Mouse (Mus musculus): Measurements from ENCODE around the gene Ngdn.
"Not testable (repeated sequence)": the region's sequence is repeated elsewhere in the genome, so short reads cannot be mapped to it uniquely, and the experiment has no call there.

The Ngdn gene

GRCm38 (mm10) chr14:54999868-55000267, 15.4 kb upstream of the Ngdn start:
- DNase-seq (ENCODE audit: low spot score in 2 of 2), result not testable (repeated sequence)

- DNase-seq (ENCODE audit: low spot score in 2 of 2), result no peak
Observed at GRCm38 (mm10) chr14:55000814-55001213, 14.4 kb upstream of the Ngdn start.

- DNase-seq (ENCODE audit: low spot score in 2 of 2), result no peak
Observed at GRCm38 (mm10) chr14:55001446-55001845, 13.8 kb upstream of the Ngdn start.

GRCm38 (mm10) chr14:55001938-55002686, 13.1 kb upstream of the Ngdn start:
- DNase-seq (ENCODE audit: low spot score in 2 of 2), result peak in 1 of 2 experiments; percentile 35

- DNase-seq (ENCODE audit: low spot score in 2 of 2), result no peak
Observed at GRCm38 (mm10) chr14:55002687-55003120, 12.6 kb upstream of the Ngdn start.

GRCm38 (mm10) chr14:55003878-55004855, 11.1 kb upstream of the Ngdn start:
- peak; percentile 72 to 78 for DNase-seq (ENCODE audit: low spot score in 2 of 2)

GRCm38 (mm10) chr14:55005506-55005905, 9.7 kb upstream of the Ngdn start:
- DNase-seq (ENCODE audit: low spot score in 2 of 2), result no peak

- DNase-seq (ENCODE audit: low spot score in 2 of 2), result no peak
Observed at GRCm38 (mm10) chr14:55005967-55006366, 9.3 kb upstream of the Ngdn start.

GRCm38 (mm10) chr14:55006541-55006940, 8.7 kb upstream of the Ngdn start:
- DNase-seq (ENCODE audit: low spot score in 2 of 2), result no peak

- no peak for DNase-seq (ENCODE audit: low spot score in 2 of 2)
Observed at GRCm38 (mm10) chr14:55007120-55007908, 7.9 kb upstream of the Ngdn start.

- DNase-seq (ENCODE audit: low spot score in 2 of 2), result no peak
Observed at GRCm38 (mm10) chr14:55008417-55008816, 6.8 kb upstream of the Ngdn start.

- DNase-seq (ENCODE audit: low spot score in 2 of 2), result no peak
Observed at GRCm38 (mm10) chr14:55011116-55011515, 4.1 kb upstream of the Ngdn start.

GRCm38 (mm10) chr14:55014591-55014990, 663 bp upstream of the Ngdn start:
- DNase-seq (ENCODE audit: low spot score in 2 of 2), result no peak

- DNase-seq (ENCODE audit: low spot score in 2 of 2), result no peak
Observed at GRCm38 (mm10) chr14:55015767-55016111, 485 bp downstream of the Ngdn start.

GRCm38 (mm10) chr14:55016876-55017275, 1.6 kb downstream of the Ngdn start:
- no peak for DNase-seq (ENCODE audit: low spot score in 2 of 2)

- DNase-seq (ENCODE audit: low spot score in 2 of 2), result no peak
Observed at GRCm38 (mm10) chr14:55020394-55020793, 5.1 kb downstream of the Ngdn start.

- DNase-seq (ENCODE audit: low spot score in 2 of 2), result no peak
Observed at GRCm38 (mm10) chr14:55023011-55023410, 7.8 kb downstream of the Ngdn start.

- no peak for DNase-seq (ENCODE audit: low spot score in 2 of 2)
Observed at GRCm38 (mm10) chr14:55024236-55024635, 9.0 kb downstream of the Ngdn start.

- no peak for DNase-seq (ENCODE audit: low spot score in 2 of 2)
Observed at GRCm38 (mm10) chr14:55025527-55025926, 10.3 kb downstream of the Ngdn start.

GRCm38 (mm10) chr14:55027251-55027650, 12.0 kb downstream of the Ngdn start:
- DNase-seq (ENCODE audit: low spot score in 2 of 2), result no peak

- DNase-seq (ENCODE audit: low spot score in 2 of 2), result no peak
Observed at GRCm38 (mm10) chr14:55027653-55028052, 12.4 kb downstream of the Ngdn start.

- DNase-seq (ENCODE audit: low spot score in 2 of 2), result no peak
Observed at GRCm38 (mm10) chr14:55028333-55028835, 13.1 kb downstream of the Ngdn start.

Measured in heart, adult 9 months (tissue).